Mouse (Mus musculus) colon, adult 2 months (tissue): ENCODE results near the gene Gm815. TPM values are rescaled to one million over a fixed set of nuclear protein-coding genes. Genes with fewer than 3 reads are reported as not detected.

Experiments
- polyA plus RNA-seq: library from polyadenylated mRNA; depleted of rRNA; stranded (reverse); fragments of >200 nt; gene quantifications from 2 replicates; pipeline ENCODE4 v1.2.3, GENCODE M21; 2012; rRNA removed

Gene Gm815
- not detected in 2 replicates for polyA plus RNA-seq

DNA sequence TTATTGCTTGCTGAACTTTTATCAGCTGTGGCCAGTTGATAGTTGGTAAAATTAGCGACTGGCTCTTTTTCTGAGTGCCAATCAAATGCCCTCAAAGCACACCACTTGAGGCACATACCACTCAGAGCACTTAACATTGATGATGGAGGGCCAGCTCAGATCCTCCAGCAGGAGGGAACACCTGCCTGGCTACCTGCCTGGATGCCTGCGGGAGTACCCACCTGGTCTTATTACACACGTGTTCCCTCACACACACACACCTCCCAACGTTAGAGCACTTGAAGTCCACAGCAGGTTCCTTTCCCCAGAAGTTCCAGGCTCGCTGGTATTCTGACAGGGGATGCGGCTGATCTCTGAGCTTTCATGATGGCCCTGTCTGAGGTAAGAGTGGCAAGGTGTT is at the start of gene Gm815:
Gene Gm815 (plus strand): TSS at position 266 of the 400 bp plus-strand sequence.

